Mouse (Mus musculus) ES-Bruce4 (cell line): ENCODE measurements around the gene Slc7a11.

ENCODE experiments used
- CTCF ChIP-seq: IDR thresholded peaks from one replicate; pipeline ENCODE4 v1.8.1; 2011; ENCODE audit warnings: low read depth, low read length
- EP300 ChIP-seq: IDR thresholded peaks from 2 replicates; pipeline ENCODE4 v1.6.1; 2011; ENCODE audit warnings: low read depth, low read length; ENCODE audit not compliant: insufficient read depth
- POLR2A ChIP-seq: IDR thresholded peaks from one replicate; pipeline ENCODE4 v1.8.1; 2011; ENCODE audit warnings: low read length; ENCODE audit not compliant: insufficient read depth

GRCm38 (mm10) chr3:50386066-50386465 is 57.3 kb downstream of the Slc7a11 start:
- TF ChIP-seq CTCF (no peak), POLR2A (no peak), EP300 (no peak)
